Comparison of ENCODE assay signal across 12 mouse cellular contexts in genomic region chr4:119717443-119717842, GRCm38 (mm10). TPM values are rescaled to one million over a fixed set of nuclear protein-coding genes. Genes with fewer than 3 reads are reported as not detected.
DNase-seq lines count a peak whose midpoint lies in the region; ATAC-seq lines count a peak whose summit lies in the region.
"Had no signal": no experiment of that assay in that cellular context is flagged by ENCODE, and none has a peak within 500 bp of the region (broad histone marks: within the 10 kb centered on the region; RNA-seq: fewer than 3 reads in every experiment).

No protein-coding gene starts in this region.

- no peaks in the 10 kb centered on the region for H3K4me1 ChIP-seq in midbrain, embryonic 14.5 days (ENCODE audit: control insufficient read depth, insufficient read depth, low read length)
- no peaks in the 10 kb centered on the region for H3K4me1 ChIP-seq in midbrain, embryonic 11.5 days (ENCODE audit: control insufficient read depth, insufficient read depth, low read length)

- no peaks in the 10 kb centered on the region for H3K36me3 ChIP-seq in midbrain, embryonic 14.5 days (ENCODE audit: control insufficient read depth, insufficient read depth, low read length)
- H3K36me3 ChIP-seq in midbrain, embryonic 11.5 days (ENCODE audit: control insufficient read depth, insufficient read depth, low read length) = no peaks in the 10 kb centered on the region
- H3K36me3 ChIP-seq: midbrain, embryonic 12.5 days had no signal

- no peaks in the 10 kb centered on the region for H3K9me3 ChIP-seq in midbrain, embryonic 14.5 days (ENCODE audit: control insufficient read depth, low read length)
- no peaks in the 10 kb centered on the region for H3K9me3 ChIP-seq in midbrain, embryonic 11.5 days (ENCODE audit: control insufficient read depth, low read length)
- H3K9me3 ChIP-seq: midbrain, embryonic 12.5 days had no signal

- peak; percentile 40 to 60 for DNase-seq in cerebellum, postnatal 10 days
- no peak for DNase-seq in cerebellum, adult 8-10 months
- DNase-seq in midbrain, embryonic 14.5 days = peak; percentile 16
- DNase-seq in midbrain, embryonic 11.5 days (ENCODE audit: low spot score, missing footprints) = no peak
- DNase-seq in heart, adult 9 months (ENCODE audit: low spot score in 2 of 2) = peak; percentile 74 to 76
- peak; percentile 72 to 78 for DNase-seq in right cerebral cortex, postnatal 10 days (ENCODE audit: low spot score in 2 of 2)
- no peak for DNase-seq in c-Kit-positive CD71-positive TER-119-positive erythroid progenitor cells, embryonic 14.5 days (ENCODE audit: low spot score)
- DNase-seq in thymus, postnatal 14 days = no peak

- 75% methylated on average over 11 of the region's 11 CpGs for WGBS in midbrain, embryonic 14.5 days
- 79% methylated on average over 11 of the region's 11 CpGs for WGBS in midbrain, embryonic 11.5 days

- no peaks in the 10 kb centered on the region for H3K27me3 ChIP-seq in midbrain, embryonic 14.5 days (ENCODE audit: control insufficient read depth, insufficient read depth, low read length)
- H3K27me3 ChIP-seq in midbrain, embryonic 11.5 days (ENCODE audit: control insufficient read depth, insufficient read depth, low read length) = no peaks in the 10 kb centered on the region
- H3K27me3 ChIP-seq: midbrain, embryonic 12.5 days; Patski had no signal

- H3K9ac ChIP-seq in midbrain, embryonic 14.5 days (replicated peaks; ENCODE audit: low read length) = no peak overlapping the region
- H3K9ac ChIP-seq in midbrain, embryonic 11.5 days (ENCODE audit: low read length) = no peak overlapping the region
- H3K9ac ChIP-seq: liver, embryonic 14.5 days; midbrain, embryonic 12.5 days had no signal

- H3K4me2 ChIP-seq in midbrain, embryonic 14.5 days (ENCODE audit: low read length) = no peak overlapping the region
- no peak overlapping the region for H3K4me2 ChIP-seq in midbrain, embryonic 11.5 days
- H3K4me2 ChIP-seq: midbrain, embryonic 12.5 days had no signal

- H3K4me3 ChIP-seq in midbrain, embryonic 14.5 days (replicated peaks; ENCODE audit: low read depth, low read length) = no peak overlapping the region
- no peak overlapping the region for H3K4me3 ChIP-seq in midbrain, embryonic 11.5 days (ENCODE audit: low read depth, low read length)
- H3K4me3 ChIP-seq: midbrain, embryonic 12.5 days had no signal

- no peak for ATAC-seq in midbrain, embryonic 14.5 days (ENCODE audit: low FRiP score, low TSS enrichment)
- no peak for ATAC-seq in midbrain, embryonic 11.5 days (ENCODE audit: low FRiP score)
- ATAC-seq: Patski had no signal

- no peak overlapping the region for H3K27ac ChIP-seq in midbrain, embryonic 14.5 days (replicated peaks; ENCODE audit: low read depth, low read length)
- H3K27ac ChIP-seq in midbrain, embryonic 11.5 days (ENCODE audit: low read depth, low read length) = no peak overlapping the region
- H3K27ac ChIP-seq: liver, embryonic 14.5 days; midbrain, embryonic 12.5 days had no signal

RNA-seq across cellular contexts. Expression of gene Hivep3, which starts 16.1 kb away (rescaled TPM):
- 17.1 and 17.2 TPM in 2 replicates for polyA plus RNA-seq in midbrain, embryonic 14.5 days (2014; fragmentation: Nextera tagmentation; extraction: Ambion mirVana)
- 2.0 and 2.1 TPM in 2 replicates for polyA plus RNA-seq in midbrain, embryonic 11.5 days (2014; fragmentation: Nextera tagmentation; extraction: Ambion mirVana)

RNA-seq across cellular contexts. Expression of gene Guca2b, which starts 58.7 kb away (rescaled TPM):
- polyA plus RNA-seq in midbrain, embryonic 14.5 days (2014; fragmentation: Nextera tagmentation; extraction: Ambion mirVana) = not detected in 2 replicates
- polyA plus RNA-seq in midbrain, embryonic 11.5 days (2014; fragmentation: Nextera tagmentation; extraction: Ambion mirVana) = not detected in 2 replicates
- polyA plus RNA-seq: C2C12; midbrain, embryonic 12.5 days had no signal

Comparison
In these comparisons a context has a peak if more than half of its experiments do, and no peak if none do; other contexts are left out.
1. DNase-seq: peak in cerebellum, postnatal 10 days (2 of 2), midbrain, embryonic 14.5 days (single experiment), heart, adult 9 months (2 of 2) and right cerebral cortex, postnatal 10 days (2 of 2); none in cerebellum, adult 8-10 months (single experiment), midbrain, embryonic 11.5 days (single experiment), c-Kit-positive CD71-positive TER-119-positive erythroid progenitor cells, embryonic 14.5 days (single experiment) and thymus, postnatal 14 days (single experiment).